In genomic region chr14:105744125-105744524, GRCm38 (mm10) we compare ENCODE assay signal across 13 mouse cellular contexts.
DNase-seq lines count a peak whose midpoint lies in the region; ATAC-seq and TF ChIP-seq lines count a peak whose summit lies in the region.
"Had no signal": no experiment of that assay in that cellular context is flagged by ENCODE, and none has a peak within 500 bp of the region (broad histone marks: within the 10 kb centered on the region; RNA-seq: fewer than 3 reads in every experiment).

No protein-coding gene starts in this region.

- no peak overlapping the region for H3K4me2 ChIP-seq in heart, embryonic 15.5 days
- H3K4me2 ChIP-seq in lung, postnatal 0 days (replicated peaks; ENCODE audit: low read depth, low read length), result no peak overlapping the region; the same call in 1 of the 2 replicates
- H3K4me2 ChIP-seq: embryonic facial prominence, embryonic 12.5 days; neural tube, embryonic 15.5 days had no signal

- no peaks in the 10 kb centered on the region for H3K9me3 ChIP-seq in heart, embryonic 15.5 days (replicated peaks)
- H3K9me3 ChIP-seq in lung, postnatal 0 days (ENCODE audit: low read length), result no peaks in the 10 kb centered on the region
- H3K9me3 ChIP-seq: embryonic facial prominence, embryonic 12.5 days; megakaryocyte, embryonic 14.5 days; neural tube, embryonic 15.5 days had no signal

- DNase-seq in gastrocnemius, adult 18-20 months (ENCODE audit: low spot score), result peak; percentile 76
- DNase-seq in gastrocnemius, postnatal 10 days, result no peak
- DNase-seq in adipocyte (ENCODE audit: low spot score), result peak; percentile 96
- DNase-seq in lung, postnatal 0 days (ENCODE audit: low spot score), result peak; percentile 91
- DNase-seq in adrenal gland, postnatal 10 days, result no peak
- DNase-seq in adrenal gland, postnatal 4 days (ENCODE audit: low spot score in 2 of 2), result no peak
- DNase-seq in c-Kit-positive CD71-positive TER-119-positive erythroid progenitor cells, embryonic 14.5 days (ENCODE audit: low spot score), result no peak
- DNase-seq: cerebellum, adult 11 months; left cerebral cortex, postnatal 4 days had no signal

- no peak for TF ChIP-seq CTCF in lung, postnatal 0 days (IDR thresholded peaks at IDR 0.05)

- ATAC-seq in heart, embryonic 15.5 days (replicated peaks; ENCODE audit: insufficient number of reproducible peaks, insufficient read depth, low FRiP score, low read depth), result peak; percentile 76
- ATAC-seq in lung, postnatal 0 days, result peak; percentile 93

- WGBS in heart, embryonic 15.5 days, result 58% methylated on average over 3 of the region's 3 CpGs
- 32% methylated on average over 3 of the region's 3 CpGs for WGBS in lung, postnatal 0 days

- no peaks in the 10 kb centered on the region for H3K27me3 ChIP-seq in heart, embryonic 15.5 days
- H3K27me3 ChIP-seq in lung, postnatal 0 days (replicated peaks; ENCODE audit: insufficient read depth, low read length), result no peaks in the 10 kb centered on the region
- H3K27me3 ChIP-seq: embryonic facial prominence, embryonic 12.5 days; megakaryocyte, embryonic 14.5 days; neural tube, embryonic 15.5 days had no signal

- peaks cover 6% of the 10 kb centered on the region for H3K4me1 ChIP-seq in heart, embryonic 15.5 days (replicated peaks)
- peaks cover 7% of the 10 kb centered on the region; the same call in 1 of the 2 replicates for H3K4me1 ChIP-seq in lung, postnatal 0 days (ENCODE audit: insufficient read depth, low read depth, low read length)
- H3K4me1 ChIP-seq: embryonic facial prominence, embryonic 12.5 days; megakaryocyte, embryonic 14.5 days; neural tube, embryonic 15.5 days had no signal

- no peak overlapping the region for H3K4me3 ChIP-seq in heart, embryonic 15.5 days
- no peak overlapping the region for H3K4me3 ChIP-seq in lung, postnatal 0 days (ENCODE audit: low read depth, low read length)
- H3K4me3 ChIP-seq: embryonic facial prominence, embryonic 12.5 days; megakaryocyte, embryonic 14.5 days; neural tube, embryonic 15.5 days had no signal

- peak; percentile 98 for TF ChIP-seq EP300 in lung, postnatal 0 days (IDR thresholded peaks at IDR 0.05)

- no peaks in the 10 kb centered on the region for H3K36me3 ChIP-seq in heart, embryonic 15.5 days
- no peaks in the 10 kb centered on the region for H3K36me3 ChIP-seq in lung, postnatal 0 days (ENCODE audit: insufficient read depth, low read length)
- H3K36me3 ChIP-seq: embryonic facial prominence, embryonic 12.5 days; neural tube, embryonic 15.5 days had no signal

- H3K27ac ChIP-seq in heart, embryonic 15.5 days, result peak overlapping the region; percentile 61
- peak overlapping the region; percentile 66 for H3K27ac ChIP-seq in lung, postnatal 0 days (ENCODE audit: low read length)
- H3K27ac ChIP-seq: embryonic facial prominence, embryonic 12.5 days; neural tube, embryonic 15.5 days had no signal

- H3K9ac ChIP-seq in heart, embryonic 15.5 days, result no peak overlapping the region
- H3K9ac ChIP-seq in lung, postnatal 0 days (replicated peaks; ENCODE audit: low read depth), result no peak overlapping the region
- H3K9ac ChIP-seq: embryonic facial prominence, embryonic 12.5 days; neural tube, embryonic 15.5 days had no signal

Comparison
In these comparisons a context has a peak if more than half of its experiments do, and no peak if none do; other contexts are left out.
1. DNase-seq: peak in gastrocnemius, adult 18-20 months (single experiment), adipocyte (single experiment) and lung, postnatal 0 days (single experiment); none in gastrocnemius, postnatal 10 days (single experiment), adrenal gland, postnatal 10 days (single experiment), adrenal gland, postnatal 4 days (0 of 2) and c-Kit-positive CD71-positive TER-119-positive erythroid progenitor cells, embryonic 14.5 days (single experiment).